Mouse (Mus musculus): Measurements from ENCODE around the gene Pex1.
"Not testable (repeated sequence)": the region's sequence is repeated elsewhere in the genome, so short reads cannot be mapped to it uniquely, and the experiment has no call there.

Pex1 gene

DNA sequence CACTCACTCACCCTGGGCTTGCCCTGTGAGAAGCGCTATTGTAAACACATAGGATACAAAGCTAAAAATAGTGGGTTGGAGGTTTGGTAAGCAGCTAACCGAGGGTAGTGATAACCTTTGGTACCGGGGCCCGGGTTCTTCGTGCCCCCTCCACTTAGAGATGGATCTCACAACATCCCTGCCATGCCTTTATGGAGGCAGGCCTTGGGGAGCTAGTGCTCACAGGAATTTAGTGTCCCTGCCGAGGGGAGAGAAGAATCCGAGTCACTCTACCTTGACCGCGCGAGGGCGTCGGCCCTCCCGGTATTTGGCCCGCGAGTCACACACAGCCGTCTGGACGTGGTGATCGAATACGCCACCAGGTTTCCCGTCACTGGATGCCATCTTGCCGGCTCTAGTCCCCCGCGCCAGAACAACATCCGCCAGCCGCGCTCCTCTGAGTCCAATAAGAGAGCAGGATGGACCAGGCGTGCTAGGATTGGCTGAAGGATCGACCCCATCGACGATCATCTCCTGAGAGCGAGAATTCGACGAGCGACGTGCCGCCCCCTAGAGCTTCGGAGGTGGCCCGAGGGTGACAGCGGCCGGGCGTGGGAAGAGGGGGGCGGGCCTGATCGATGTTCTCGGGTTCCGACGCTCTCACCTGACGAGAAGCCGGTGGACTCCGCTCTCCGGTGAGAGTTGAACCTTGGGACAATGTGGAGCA lies at the start of gene Pex1:
Pex1 (plus strand) TSS at position 374 of the 706 bp plus-strand sequence.
- peak; percentile 97 for DNase-seq (ENCODE audit: low read depth, low spot score)

DNA sequence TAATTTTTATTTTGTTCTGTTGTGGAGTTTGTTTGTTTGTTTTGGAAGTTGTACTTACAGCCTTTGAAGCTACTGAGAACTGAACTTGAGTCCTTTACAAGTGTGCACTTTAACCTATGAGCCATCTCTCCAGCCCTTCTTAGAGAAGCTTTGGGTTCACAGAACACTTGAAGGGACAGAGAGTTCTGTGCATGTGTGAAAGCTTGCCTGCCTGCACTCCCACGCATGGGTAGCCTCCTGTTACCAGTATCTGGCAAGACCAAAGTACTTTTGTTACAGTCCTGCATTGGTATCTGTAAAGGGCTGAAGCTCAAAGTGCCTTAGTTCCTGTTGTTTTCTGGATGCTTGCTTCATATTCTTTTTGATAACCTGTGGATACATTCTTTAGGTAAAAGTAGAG lies 49.6 kb upstream of the Pex1 start:
- no peak for DNase-seq (ENCODE audit: low read depth, low spot score)

DNA sequence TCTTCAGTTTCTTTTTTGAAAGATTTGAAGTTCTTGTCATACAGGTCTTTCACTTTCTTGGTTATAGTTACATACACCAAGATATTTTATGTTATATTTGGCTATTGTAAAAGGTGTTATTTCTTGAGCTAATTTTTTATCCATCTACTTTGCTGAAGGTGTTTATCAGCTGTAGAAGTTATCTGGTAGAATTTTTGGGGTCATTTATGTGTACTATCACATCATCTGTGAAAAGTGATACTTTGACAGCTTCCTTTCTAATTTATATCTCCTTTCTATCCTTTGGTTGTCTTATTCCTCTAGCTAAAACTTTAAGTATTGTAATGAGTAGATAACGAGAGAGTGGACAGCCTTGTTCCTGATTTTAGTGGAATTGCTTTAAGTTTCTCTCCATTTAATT lies 44.4 kb upstream of the Pex1 start:
- DNase-seq (ENCODE audit: low read depth, low spot score): no peak

DNA sequence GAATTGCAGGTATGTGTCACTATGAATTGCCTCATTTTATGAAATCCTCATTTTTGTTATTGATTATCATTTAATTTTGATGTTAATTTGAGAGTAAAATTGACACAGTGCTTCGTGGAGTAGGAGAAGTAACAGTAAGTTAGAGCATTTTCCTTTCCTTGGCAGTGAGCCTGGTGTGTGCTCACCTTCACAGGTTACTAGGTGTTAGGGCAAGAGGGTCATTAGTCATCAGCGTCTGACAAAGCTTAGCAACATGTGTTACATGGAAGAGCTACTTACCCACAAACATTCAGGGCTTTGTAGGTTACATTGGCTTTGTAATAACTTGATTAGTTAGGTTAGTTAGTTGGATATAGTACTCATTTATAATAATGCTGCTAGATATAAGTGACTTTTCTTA lies 41.7 kb upstream of the Pex1 start:
- DNase-seq (ENCODE audit: low read depth, low spot score): no peak

DNA sequence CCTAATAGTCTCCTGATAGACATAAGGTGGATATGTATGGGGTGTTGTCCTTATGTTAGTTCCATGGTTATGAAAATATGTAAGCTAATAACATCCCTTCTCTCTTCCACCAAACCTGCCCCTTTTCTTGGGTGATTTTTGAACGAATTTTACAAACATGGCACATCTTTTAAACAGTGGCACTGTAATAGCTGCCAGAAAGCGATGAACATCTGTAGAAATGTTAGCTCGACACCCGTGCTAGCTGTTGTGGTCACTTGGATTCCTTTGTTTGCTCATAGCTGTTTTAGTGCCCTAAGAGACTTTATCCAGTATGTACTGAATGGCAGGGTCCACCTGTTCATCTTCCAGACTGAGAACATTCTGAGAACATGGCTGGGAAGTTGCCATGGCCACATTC lies 24.6 kb upstream of the Pex1 start, which contains the start of gene 1700109H08Rik:
1700109H08Rik (plus strand) TSS at position 301 of the 400 bp plus-strand sequence.
- no peak for DNase-seq (ENCODE audit: low read depth, low spot score)

DNA sequence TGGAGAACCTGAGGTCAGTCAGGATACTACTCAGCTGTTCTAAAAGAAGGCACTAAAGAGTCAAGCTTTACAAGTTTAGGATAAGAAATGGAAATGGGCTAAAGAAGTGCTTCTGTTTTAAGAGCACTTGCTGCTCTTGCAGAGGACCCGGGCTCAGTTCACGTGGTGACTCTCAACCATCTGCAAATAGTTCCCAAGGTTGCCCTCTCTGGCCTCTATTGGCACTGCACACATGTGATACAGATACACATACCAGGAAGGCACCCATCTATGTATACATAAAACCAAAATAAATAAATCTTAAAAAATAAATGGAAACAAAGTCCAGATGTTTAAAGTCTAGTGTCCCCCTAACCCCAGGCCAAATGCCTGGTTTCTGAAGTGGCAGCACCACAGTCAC lies 21.0 kb upstream of the Pex1 start:
- no peak for DNase-seq (ENCODE audit: low read depth, low spot score)

DNA sequence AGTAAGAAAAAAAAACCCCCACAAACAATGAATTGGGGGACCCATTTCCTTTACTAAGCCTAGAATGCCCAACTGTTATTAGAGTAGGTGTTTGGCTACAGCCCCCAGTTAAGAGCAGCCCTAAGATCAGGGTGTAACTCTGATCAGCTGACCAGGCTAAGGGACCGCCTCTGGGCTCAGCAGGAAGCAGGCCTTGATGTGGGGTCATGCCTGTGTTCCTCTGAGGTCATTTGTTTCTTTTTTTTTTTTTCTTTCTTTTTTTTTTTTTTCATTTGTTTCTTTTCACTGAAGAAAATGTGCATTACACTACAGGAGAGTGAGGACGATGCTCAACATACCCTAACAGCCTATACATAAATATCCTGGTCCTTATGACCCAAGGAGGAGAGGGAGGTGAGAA lies 17.9 kb upstream of the Pex1 start:
- DNase-seq (ENCODE audit: low read depth, low spot score): no peak

DNA sequence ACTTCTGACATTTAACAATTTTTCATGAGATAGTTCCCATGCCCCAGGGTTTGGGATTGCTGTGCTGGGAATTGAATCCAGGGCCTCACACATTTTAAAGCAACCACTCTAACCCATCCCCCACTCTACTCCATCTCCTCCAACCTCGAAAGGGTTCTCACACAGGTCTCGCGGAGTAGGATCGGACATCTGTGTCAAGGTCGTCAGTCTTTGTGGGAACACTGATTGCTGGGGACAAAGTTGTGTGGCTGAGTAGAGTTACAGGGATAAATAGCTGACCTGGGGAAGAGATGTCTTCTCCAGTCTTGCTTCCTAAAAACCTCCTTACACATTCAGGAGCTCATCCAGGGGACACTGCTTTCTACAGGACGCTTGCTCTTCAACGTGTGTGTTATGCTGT lies 16.8 kb upstream of the Pex1 start:
- no peak for DNase-seq (ENCODE audit: low read depth, low spot score)

DNA sequence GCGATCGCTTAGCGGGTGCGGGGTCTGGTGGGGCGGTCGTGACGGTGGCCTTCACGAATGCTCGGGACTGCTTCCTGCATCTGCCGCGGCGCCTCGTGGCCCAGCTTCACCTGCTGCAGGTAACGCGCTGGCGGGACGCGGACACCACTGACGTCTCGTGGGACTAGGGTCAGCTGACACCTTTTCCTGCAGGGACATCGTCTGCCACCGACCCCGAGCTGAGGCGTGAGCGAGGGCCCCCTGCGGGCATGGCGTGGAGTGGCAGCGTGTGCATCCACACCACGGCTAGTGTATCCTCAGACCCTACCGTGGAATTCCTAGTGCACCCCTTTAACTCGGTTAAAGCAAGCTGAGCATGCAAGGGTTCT lies 517 bp downstream of the Pex1 start, which contains the start of gene Rbm48:
Rbm48 (minus strand) TSS at position 187 of the 368 bp plus-strand sequence.
- DNase-seq (ENCODE audit: low read depth, low spot score): peak; percentile 84

DNA sequence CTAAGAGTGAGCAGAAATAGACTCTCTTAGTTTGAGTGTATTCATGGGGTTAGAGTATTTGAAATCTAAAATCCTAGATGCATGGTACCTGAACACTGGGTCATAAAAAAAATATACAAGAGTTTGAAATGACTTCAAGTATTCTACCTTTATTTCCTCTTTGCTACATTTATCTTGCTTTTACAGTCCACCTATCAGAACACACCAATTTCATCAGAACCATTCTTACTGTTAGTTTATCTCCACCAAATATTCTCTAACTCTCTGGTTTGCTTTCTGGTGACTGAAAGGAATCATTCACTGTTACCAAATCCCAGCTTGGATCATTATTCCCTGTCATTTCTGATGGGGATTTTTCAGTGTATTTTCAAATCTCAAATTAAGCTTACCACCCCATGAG lies 1.3 kb downstream of the Pex1 start:
- DNase-seq (ENCODE audit: low read depth, low spot score): no peak

DNA sequence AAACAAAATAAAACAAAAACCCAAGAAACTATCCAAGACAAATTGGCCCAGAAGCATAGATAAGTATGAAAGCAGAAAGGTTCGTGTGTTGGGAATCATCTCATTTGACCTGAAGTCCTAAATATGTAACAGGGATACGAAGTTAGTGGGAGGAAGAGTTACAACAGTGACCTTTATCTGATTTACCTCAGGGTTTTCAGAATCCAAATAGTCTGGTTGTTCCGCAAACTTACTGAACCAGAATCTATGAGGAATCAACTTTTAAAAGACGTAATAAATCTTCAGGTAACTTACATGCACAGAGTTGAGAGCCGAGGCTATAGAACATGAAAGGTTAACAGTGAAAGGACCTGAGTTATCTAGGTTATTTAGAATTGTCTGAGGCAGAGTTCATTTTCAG lies 2.9 kb downstream of the Pex1 start:
- no peak for DNase-seq (ENCODE audit: low read depth, low spot score)

DNA sequence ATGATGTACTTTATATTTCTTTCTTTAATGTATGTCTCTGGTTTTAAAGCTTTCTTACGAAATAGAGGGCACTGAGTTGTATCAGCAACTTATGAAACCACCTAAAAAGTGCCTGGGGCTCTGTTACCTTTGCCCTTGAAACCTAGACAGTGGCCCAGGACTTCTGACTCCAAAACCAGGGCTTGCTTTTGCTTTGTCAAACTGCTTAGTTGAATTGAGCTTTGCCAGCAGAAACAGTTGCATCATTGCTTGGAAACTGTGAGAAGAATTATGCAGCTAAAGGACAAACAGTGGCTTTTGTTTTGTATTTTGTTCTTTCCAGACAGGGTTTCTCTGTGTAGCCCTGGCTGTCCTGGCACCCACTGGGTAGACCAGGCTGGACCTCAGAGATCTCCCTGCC lies 4.4 kb downstream of the Pex1 start:
- DNase-seq (ENCODE audit: low read depth, low spot score): no peak

DNA sequence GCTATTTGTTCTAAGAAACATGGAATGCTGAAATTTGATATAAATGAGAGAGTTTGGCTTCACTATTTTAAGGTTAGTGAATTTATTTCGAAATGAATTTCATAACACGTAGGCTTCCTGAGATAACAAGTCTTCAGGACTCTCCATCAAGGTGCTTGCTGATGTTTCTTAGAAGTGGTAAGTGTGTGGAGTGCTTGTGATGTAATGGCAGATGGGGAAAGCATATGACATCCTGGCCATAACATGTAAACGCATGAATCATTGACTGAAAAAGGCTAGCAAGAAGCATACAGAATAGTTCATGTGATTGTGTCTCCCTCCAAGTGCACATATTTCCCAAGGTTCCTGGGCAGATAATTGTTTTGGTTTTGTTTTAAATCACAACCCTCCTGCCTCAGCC lies 4.9 kb downstream of the Pex1 start:
- no peak for DNase-seq (ENCODE audit: low read depth, low spot score)

DNA sequence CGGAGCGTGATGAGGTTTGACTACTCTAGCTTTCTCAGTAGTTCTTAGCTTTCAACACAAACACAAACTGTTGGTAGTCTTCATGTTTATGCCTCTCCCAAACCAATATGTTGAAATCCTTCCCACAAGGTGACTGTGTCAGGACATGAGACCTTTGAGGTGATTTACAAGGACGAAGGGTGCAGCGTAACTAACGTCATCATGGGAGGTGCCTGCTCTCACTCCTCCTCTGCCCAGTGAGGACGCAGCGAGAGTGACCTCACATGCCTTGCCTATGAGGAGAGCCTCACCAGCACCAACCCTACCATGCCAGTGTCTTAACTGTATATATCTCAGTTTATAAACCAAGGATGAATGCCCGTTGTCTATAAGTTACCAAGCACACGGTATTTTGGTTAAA lies 11.2 kb downstream of the Pex1 start:
- no peak for DNase-seq (ENCODE audit: low read depth, low spot score)

DNA sequence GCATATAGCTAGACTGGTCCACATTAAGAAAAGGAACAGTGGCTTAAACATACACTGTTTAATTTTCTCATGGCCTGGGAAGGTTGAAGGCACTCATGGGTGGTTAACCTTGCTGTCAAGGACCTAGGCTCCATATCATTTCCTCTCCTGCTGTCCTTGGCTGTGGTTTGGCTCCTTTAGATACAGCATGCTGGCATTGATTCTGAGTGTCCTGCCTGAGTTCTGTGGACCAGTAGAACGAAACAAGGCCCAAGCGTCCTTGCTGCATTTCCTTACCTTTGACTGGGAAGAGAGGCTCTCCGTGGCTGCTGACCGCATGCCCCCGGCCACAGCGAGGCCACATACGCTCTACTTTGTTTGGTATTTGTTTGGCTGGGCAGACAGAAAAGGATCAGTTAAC lies 13.4 kb downstream of the Pex1 start:
- DNase-seq (ENCODE audit: low read depth, low spot score): no peak

DNA sequence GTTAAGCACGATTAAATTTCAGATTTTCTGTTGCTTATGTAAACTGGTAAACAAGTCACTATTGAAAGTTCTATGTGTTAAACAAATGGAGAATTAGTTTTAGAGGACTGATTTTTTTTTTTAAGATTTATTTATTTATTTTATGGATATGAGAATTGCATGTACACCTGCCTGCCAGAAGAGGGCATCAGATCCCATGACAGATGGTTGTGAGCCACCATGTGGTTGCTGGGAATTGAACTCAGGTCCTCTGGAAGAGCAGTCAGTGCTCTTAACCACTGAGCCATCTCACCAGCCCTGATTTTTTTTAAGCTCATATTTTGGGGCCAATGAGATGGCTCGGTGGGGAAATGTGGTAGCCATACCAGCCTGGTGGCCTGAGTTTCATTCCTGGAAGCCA lies 16.0 kb downstream of the Pex1 start:
- DNase-seq (ENCODE audit: low read depth, low spot score): not testable (repeated sequence)

DNA sequence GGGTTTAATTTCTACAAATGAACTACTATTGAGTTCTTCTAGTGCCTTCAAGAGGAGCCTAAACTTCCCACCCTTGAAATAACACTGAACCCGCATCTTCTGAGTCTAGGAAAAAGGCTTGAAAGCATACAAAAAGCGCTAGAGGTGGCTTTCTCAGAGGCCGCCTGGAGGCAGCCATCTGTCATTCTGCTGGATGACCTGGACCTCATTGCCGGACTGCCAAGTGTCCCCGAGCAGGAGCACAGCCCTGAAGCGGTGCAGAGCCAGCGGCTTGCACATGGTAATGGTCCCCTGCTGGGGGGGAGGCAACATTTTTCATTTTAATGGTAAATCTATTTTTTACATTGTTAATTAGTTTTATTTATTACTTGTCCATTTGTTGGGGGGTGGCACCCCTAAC lies 24.6 kb downstream of the Pex1 start:
- DNase-seq (ENCODE audit: low read depth, low spot score): no peak

DNA sequence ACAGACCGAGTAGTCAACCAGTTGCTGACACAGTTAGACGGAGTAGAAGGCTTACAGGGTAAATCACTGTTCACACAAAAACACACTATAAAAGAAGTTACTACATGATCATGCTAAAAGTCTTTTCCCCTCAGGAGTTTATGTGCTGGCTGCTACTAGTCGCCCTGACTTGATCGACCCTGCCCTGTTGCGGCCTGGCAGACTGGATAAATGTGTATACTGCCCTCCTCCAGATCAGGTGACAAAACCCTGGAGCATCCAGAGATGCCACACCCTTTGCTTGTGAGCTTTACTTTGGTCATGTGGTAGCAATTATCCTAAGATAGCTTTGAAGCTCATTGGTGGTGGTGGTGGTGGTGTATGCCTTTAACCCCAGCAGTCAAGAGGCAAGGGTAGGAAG lies 34.2 kb downstream of the Pex1 start:
- DNase-seq (ENCODE audit: low read depth, low spot score): no peak

DNA sequence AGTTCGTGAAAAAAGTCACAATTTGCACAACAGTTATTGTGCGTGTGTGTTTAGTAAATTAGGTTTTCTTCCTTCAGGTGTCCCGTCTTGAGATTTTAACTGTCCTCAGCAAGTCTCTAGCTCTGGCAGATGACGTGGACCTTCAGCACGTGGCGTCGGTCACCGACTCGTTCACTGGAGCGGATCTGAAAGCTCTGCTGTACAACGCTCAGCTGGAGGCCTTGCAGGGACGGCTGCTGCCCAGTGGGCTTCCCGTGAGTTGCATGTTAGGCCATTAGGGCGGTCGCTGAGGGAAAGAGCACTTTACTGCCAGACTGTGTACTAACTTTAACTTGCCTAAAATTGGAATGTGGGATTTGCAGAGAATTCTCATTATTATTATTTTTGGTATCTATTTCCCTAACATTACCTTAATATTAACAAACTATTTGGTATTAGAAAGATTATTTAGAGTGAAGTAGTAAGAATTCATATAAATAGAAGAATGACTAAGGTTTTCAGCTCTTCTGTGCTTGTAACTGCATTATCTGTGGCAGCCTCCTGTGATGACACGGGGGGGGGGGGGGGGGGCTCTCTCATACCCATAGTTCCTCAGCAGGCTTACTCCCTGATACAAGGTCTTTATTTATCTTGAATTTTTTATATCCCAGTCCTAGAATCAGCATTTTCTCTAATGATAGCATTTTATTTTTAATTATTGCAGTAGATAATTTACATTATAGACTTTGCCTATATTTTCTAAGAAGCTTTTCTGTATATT lies 35.8 kb downstream of the Pex1 start:
- no peak for DNase-seq (ENCODE audit: low read depth, low spot score)

DNA sequence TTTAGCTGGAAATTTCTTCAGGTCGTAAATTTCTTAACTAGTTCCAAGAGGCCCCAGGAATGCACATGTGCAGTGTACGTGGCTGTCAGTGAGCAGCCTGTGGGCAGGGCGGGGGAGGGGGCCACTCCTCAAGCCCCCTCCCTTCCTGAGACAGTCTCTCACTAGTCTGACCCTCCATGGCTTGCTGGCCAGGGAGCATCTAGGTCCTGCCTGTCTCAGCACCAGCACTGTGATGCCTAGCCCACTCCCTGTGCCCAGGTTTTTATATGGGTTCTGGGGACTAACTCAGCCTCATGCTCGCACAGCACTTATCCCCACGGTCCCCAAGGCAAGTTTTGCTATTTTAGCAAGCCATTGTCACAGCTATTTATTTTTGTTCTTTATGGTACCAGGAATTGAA lies 36.4 kb downstream of the Pex1 start:
- no peak for DNase-seq (ENCODE audit: low read depth, low spot score)

DNA sequence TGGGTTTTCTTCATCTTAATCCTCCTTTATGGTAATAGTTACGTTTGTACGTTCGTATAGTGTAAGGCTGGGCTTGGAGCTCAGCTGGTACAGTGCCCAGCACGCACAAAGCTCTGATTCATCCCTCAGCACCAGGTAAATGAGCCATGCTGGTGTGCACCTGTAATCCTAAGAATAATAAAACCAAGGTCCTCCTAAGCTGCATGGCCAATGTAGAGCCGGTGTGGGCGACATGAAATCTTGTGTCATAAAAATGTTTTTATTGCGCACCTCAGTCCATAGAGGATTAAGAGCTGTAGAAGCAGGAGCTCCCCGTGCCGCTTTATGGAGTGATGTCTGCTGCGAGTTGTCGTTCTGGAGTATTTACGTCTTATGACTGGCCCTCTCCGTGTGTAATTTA lies 37.4 kb downstream of the Pex1 start:
- no peak for DNase-seq (ENCODE audit: low read depth, low spot score)

DNA sequence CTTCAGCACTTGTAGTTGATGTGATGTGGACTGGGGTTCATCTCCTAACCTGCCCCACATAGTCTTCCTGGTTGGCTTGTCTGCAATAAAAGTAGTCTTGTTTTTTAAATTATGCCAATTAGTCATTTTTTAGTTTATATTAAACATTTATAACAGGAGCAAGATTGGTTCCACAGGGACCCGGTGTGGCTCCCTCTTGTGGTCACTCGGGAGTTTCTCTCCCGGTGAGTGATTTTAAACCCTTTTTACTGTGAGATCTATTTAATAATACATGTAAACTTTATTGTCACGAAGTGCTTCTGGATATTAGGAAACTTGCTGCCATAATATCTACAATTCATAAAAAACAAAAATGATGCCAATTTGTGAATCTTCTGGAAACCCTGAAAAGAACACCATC lies 38.1 kb downstream of the Pex1 start:
- DNase-seq (ENCODE audit: low read depth, low spot score): no peak

DNA sequence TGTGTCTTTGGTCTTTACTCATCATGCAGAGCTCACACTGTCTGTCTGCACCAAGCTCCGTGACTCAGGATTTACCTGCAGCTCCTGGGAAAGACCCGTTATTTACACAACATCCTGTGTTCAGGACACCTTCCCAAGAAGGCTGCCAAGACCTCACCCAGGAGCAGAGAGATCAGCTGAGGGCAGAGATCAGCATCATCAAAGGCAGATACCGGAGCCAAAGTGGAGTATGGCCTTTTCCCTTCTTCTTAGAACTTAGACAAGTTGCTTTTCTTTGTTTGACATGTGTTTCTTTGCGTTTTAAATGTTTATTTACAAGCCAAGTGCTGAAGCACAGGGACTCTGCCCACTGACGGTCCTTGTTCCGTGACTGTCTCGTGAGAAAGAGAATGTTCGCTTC lies 39.4 kb downstream of the Pex1 start:
- no peak for DNase-seq (ENCODE audit: low read depth, low spot score)
